Mouse (Mus musculus) hindbrain, postnatal 0 days (tissue): ENCODE results near the gene Il1r1. TPM values are rescaled to one million over a fixed set of nuclear protein-coding genes. Genes with fewer than 3 reads are reported as not detected.
A peak's percentile ranks its signal among the peaks of the same experiment; 100 is the strongest.

ENCODE experiments used
- ATAC-seq: fragments of 200-750 bp; cut with Nextera tagmentation; 2 replicates; pipeline ENCODE4 v1.8.0; 2017; ENCODE audit warnings: mild to moderate bottlenecking, moderate TSS enrichment, moderate library complexity
- DNase-seq: peaks from one replicate; pipeline ENCODE4 v3.0.0-alpha.2; 2015; ENCODE audit warnings: low spot score
- H3K27ac ChIP-seq: fragments of 300-500 bp; sonication (generic); 2 replicates; pipeline ENCODE4 v1.5.1; 2014; ENCODE audit warnings: mild to moderate bottlenecking
- H3K27me3 ChIP-seq: fragments of 300-500 bp; sonication (generic); 2 replicates; pipeline ENCODE4 v1.6.1; 2014; ENCODE audit warnings: low read length, mixed read lengths; ENCODE audit not compliant: insufficient read depth
- H3K36me3 ChIP-seq: fragments of 300-500 bp; sonication (generic); 2 replicates; pipeline ENCODE4 v1.6.1; 2014; ENCODE audit warnings: low read length, mixed read lengths; ENCODE audit not compliant: insufficient read depth
- H3K4me1 ChIP-seq: fragments of 300-500 bp; sonication (generic); 2 replicates; pipeline ENCODE4 v1.6.1; 2014; ENCODE audit warnings: antibody characterized with exemption, low read length, mixed read lengths; ENCODE audit not compliant: insufficient read depth
- H3K4me2 ChIP-seq: fragments of 300-500 bp; sonication (generic); 2 replicates; pipeline ENCODE4 v1.6.1; 2014; ENCODE audit warnings: low read depth, mild to moderate bottlenecking, low read length, moderate library complexity, mixed read lengths
- H3K4me3 ChIP-seq: fragments of 300-500 bp; sonication (generic); 2 replicates; pipeline ENCODE4 v1.5.1; 2014; ENCODE audit warnings: low read length
- H3K9ac ChIP-seq: fragments of 300-500 bp; sonication (generic); replicated peaks from 2 replicates; pipeline ENCODE4 v1.6.1; 2014; ENCODE audit warnings: mild to moderate bottlenecking, low read length, moderate library complexity, mixed read lengths
- H3K9me3 ChIP-seq: fragments of 300-500 bp; sonication (generic); 2 replicates; pipeline ENCODE4 v1.6.1; 2016; ENCODE audit warnings: low read length, mixed read lengths
- CTCF ChIP-seq: IDR thresholded peaks from 2 replicates; pipeline ENCODE4 v1.5.1; 2016; ENCODE audit warnings: antibody characterized with exemption, control low read depth, low read depth
- WGBS: fragments of 180-500 bp; shearing (Covaris S2); extraction: QIAGEN DNeasy Blood & Tissue Kit; methylation state at CpG from one replicate; pipeline ENCODE4 v1.1.7; 2014; 5-methylcytosine and 5-hydroxymethylcytosine counted together
- polyA plus RNA-seq: library from polyadenylated mRNA; unstranded; fragments of >200 nt; fragmentation: Nextera tagmentation; extraction: Ambion mirVana; gene quantifications from 2 replicates; pipeline ENCODE4 v1.2.1, GENCODE M21; 2015
- total RNA-seq: library from RNA; depleted of rRNA; stranded (reverse); fragments of >200 nt; gene quantifications from 2 replicates; pipeline ENCODE4 v1.2.3, GENCODE M21; 2014

Il1r1 gene
- total and polyA plus RNA-seq, 2 experiments from 2014 or later: 0.63 to 0.78 TPM

DNA sequence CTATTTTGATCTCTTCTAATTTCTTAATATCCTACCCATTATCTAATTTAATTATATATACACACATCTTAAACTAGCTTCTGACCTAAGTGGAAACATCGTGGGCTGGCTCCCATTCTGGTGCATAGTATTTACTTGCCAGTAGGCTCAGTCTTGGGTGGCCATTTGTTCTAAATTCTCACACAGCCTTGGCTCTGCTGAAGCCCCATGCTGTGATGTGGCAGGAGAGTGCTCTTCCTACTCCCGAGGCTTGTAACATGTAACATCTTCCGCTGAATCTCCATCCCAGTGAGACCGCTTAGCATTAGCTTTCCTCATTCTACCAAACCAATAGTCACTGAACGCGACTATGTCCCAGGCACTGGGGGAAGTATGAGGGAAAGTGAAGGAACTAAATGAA, 43.0 kb downstream of the Il1r1 start:
- WGBS: 76% methylated on average over 6 of the region's 6 CpGs
- Histone ChIP-seq H3K27me3 (no peaks in the 10 kb centered on the region), H3K4me3 (no peak overlapping the region), H3K27ac (no peak overlapping the region), H3K9ac (no peak overlapping the region), H3K36me3 (no peaks in the 10 kb centered on the region), H3K4me2 (no peak overlapping the region), H3K4me1 (peaks cover 8% of the 10 kb centered on the region), H3K9me3 (no peaks in the 10 kb centered on the region)
- TF ChIP-seq CTCF: no peak
- ATAC-seq (no peak), DNase-seq (peak; percentile 31)

DNA sequence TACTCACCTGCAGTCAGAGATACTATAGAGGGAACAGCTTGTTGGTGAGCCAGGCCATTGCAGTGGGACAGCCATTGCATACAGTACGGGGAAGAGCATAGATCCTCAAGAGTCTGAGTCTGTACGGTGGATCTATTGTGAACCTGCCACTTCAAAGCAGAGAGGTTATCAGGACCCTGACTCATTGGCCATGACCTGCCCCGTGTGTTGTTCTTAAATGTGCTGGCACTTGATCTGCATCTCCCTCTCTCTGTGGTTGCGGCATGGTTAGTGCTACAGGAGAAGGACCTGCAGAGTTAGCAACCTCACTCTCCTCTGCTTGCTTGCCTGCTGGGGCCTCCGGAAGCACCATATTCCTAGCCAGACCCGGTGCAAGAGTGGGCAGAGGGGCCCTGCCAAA, 43.7 kb downstream of the Il1r1 start:
- Histone ChIP-seq H3K4me3 (no peak overlapping the region), H3K27ac (no peak overlapping the region), H3K4me2 (no peak overlapping the region), H3K9ac (no peak overlapping the region), H3K4me1 (peaks cover 8% of the 10 kb centered on the region), H3K27me3 (no peaks in the 10 kb centered on the region), H3K9me3 (no peaks in the 10 kb centered on the region), H3K36me3 (no peaks in the 10 kb centered on the region)
- DNase-seq: no peak
- 85% methylated on average over 6 of the region's 6 CpGs for WGBS
- no peak for TF ChIP-seq CTCF
- ATAC-seq: no peak

DNA sequence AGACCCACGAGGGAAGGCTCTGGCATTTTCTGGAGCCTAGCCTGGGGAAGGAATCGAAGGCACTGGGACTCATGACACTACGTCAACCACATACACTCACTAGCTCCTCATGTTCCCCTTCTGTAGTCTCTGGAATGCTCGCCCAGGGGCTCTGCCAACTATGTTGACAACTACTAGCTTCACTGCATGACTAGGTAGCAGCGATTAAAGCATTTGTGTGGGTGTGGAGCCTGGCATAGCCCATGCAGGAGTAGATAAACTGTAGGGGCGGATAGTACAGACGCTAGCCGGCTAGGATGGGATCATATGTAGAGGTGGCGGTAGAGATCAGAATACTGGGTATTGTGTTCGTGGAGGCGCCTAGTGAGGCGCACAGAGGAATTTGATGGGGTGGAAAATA, 45.5 kb downstream of the Il1r1 start:
- Histone ChIP-seq H3K27ac (no peak overlapping the region), H3K36me3 (no peaks in the 10 kb centered on the region), H3K4me1 (peaks cover 8% of the 10 kb centered on the region), H3K9me3 (no peaks in the 10 kb centered on the region), H3K9ac (no peak overlapping the region), H3K4me2 (no peak overlapping the region), H3K4me3 (no peak overlapping the region), H3K27me3 (no peaks in the 10 kb centered on the region)
- ATAC-seq (no peak), DNase-seq (no peak)
- WGBS: 90% methylated on average over 12 of the region's 12 CpGs
- TF ChIP-seq CTCF: no peak

DNA sequence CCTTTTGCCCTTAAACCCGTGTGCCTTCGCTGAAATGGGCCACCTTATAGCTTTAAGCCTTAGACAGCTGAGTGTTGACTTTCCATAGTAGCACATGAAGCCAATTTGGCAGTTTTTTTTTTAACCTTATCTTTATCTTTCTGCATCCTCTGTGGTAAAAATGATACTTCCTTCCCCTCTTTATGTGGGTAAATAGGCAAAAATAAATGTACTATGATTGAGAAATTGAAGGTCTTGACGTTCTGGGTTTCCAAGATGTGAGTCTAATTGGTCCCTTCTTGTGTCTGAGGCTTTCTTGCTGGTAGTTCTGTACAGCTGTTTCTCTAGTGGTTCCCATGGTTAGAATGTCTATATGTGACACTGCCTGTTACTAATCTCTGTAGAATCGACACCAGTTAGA, 46.2 kb downstream of the Il1r1 start:
- no peak overlapping the region for H3K9ac ChIP-seq
- peaks cover 8% of the 10 kb centered on the region for H3K4me1 ChIP-seq
- no peaks in the 10 kb centered on the region for H3K36me3 ChIP-seq
- no peak for ATAC-seq
- H3K27me3 ChIP-seq: no peaks in the 10 kb centered on the region
- TF ChIP-seq CTCF: no peak
- H3K4me3 ChIP-seq: no peak overlapping the region
- H3K27ac ChIP-seq: no peak overlapping the region
- WGBS: 85% methylated on average over 4 of the region's 4 CpGs
- no peak for DNase-seq
- H3K4me2 ChIP-seq: no peak overlapping the region
- no peaks in the 10 kb centered on the region for H3K9me3 ChIP-seq

DNA sequence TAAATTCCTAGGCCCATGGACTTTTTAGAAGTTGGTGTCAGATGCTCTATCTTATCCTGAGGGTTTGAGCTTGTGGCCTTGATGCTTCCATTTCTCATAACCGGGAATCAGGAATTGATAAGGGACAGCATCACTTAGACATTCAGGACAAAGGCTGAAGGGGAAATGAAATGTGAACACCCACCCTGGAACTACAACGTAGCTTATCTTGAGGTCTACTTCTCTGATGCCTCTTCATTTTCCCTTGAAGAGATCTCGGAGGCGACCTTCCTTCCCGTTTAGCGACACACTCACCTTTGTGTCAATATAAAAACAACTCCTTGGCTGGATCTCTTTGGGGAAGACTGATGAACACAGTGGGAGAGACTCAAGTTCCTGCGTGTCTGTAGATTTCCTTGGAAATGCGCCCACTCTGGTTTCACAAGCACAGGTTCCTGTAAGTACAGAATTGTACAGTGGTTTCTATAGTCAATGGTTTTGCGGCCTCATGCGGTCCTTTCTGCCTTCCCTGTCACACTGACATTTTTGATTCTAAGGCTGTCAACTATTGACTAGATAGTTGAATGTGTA, 46.7 kb downstream of the Il1r1 start:
- H3K9ac ChIP-seq: no peak overlapping the region
- WGBS: 88% methylated on average over 10 of the region's 10 CpGs
- ATAC-seq: no peak

DNA sequence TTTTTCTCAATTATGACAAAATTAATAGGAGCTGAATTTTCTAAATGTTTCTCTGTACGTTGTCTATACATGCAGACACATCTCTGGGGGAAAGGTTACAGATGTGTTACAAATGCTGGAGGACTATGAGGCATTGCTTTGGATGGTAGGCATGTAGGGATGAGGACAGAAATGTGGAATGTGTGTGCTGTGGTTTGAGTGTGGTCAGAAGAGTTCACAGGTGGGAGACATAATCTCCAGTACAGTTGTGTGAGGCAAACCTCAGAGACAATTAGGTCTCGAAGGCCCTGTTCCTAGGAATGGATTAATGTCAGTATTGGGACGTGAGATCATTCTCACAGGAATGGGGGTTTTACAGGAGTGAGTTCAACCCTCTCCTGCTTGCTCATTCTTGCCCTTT, 47.3 kb downstream of the Il1r1 start:
- no peak for ATAC-seq
- no peak overlapping the region for H3K27ac ChIP-seq
- peaks cover 2% of the 10 kb centered on the region for H3K4me1 ChIP-seq
- DNase-seq: no peak
- no peak overlapping the region for H3K4me3 ChIP-seq
- no peak for TF ChIP-seq CTCF
- H3K27me3 ChIP-seq: no peaks in the 10 kb centered on the region
- 76% methylated on average over 3 of the region's 3 CpGs for WGBS
- H3K9ac ChIP-seq: no peak overlapping the region
- H3K4me2 ChIP-seq: no peak overlapping the region
- H3K9me3 ChIP-seq: no peaks in the 10 kb centered on the region
- H3K36me3 ChIP-seq: no peaks in the 10 kb centered on the region

More for the DNA sequence above, 46.7 kb downstream of the Il1r1 start:
- H3K36me3 ChIP-seq: no peaks in the 10 kb centered on the region
- no peaks in the 10 kb centered on the region for H3K27me3 ChIP-seq
- no peak overlapping the region for H3K27ac ChIP-seq
- H3K4me2 ChIP-seq: no peak overlapping the region
- no peak overlapping the region for H3K4me3 ChIP-seq
- no peaks in the 10 kb centered on the region for H3K9me3 ChIP-seq
- no peak for DNase-seq
- no peak for TF ChIP-seq CTCF
- peaks cover 4% of the 10 kb centered on the region for H3K4me1 ChIP-seq

DNA sequence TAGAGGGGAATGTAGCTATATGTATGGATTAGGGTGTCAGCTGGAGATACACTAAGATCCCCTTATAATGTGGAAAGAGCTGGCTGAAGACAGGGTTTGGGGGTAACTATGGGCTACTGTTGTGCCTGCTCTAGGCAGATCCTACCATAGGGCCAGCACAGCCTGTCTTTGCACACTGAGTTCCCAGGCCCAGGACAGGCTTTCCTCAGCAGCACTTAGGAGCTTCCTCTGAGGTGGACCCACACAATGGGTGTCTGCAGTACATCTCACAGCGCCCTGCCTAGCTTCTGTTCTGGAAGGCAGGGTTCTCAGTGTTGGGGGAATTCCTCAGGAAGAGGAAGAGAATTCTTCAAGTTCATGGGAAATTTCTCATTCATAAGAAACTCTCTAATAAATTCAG, 48.6 kb downstream of the Il1r1 start:
- Histone ChIP-seq H3K4me1 (no peaks in the 10 kb centered on the region), H3K4me3 (no peak overlapping the region), H3K36me3 (no peaks in the 10 kb centered on the region), H3K27ac (no peak overlapping the region), H3K27me3 (no peaks in the 10 kb centered on the region), H3K9ac (no peak overlapping the region), H3K4me2 (no peak overlapping the region), H3K9me3 (no peaks in the 10 kb centered on the region)
- WGBS: 82% methylated on average over 1 of the region's 1 CpGs
- ATAC-seq: no peak
- no peak for DNase-seq
- no peak for TF ChIP-seq CTCF
